15 mouse cellular contexts compared by ENCODE assay signal in genomic region chr2:97361235-97361634, GRCm38 (mm10).
"Had no signal": no experiment of that assay in that cellular context is flagged by ENCODE, and none has a peak within 500 bp of the region (broad histone marks: within the 10 kb centered on the region; RNA-seq: fewer than 3 reads in every experiment).

No protein-coding gene starts in this region.

- H3K9me3 ChIP-seq: neural tube, embryonic 15.5 days; stomach, embryonic 15.5 days had no signal

- H3K9ac ChIP-seq: neural tube, embryonic 15.5 days; stomach, embryonic 15.5 days had no signal

- H3K4me1 ChIP-seq: neural tube, embryonic 15.5 days; stomach, embryonic 15.5 days had no signal

- H3K4me3 ChIP-seq: neural tube, embryonic 15.5 days; stomach, embryonic 15.5 days had no signal

- DNase-seq: retina, postnatal 1 day; right cerebral cortex, adult 18-20 months; right cerebral cortex, postnatal 14 days; right cerebral cortex, postnatal 25 days; right cerebral cortex, postnatal 4 days; spleen, adult 18-20 months; thymus, adult 18-20 months; thymus, adult 2 months; thymus, postnatal 14 days; thymus, postnatal 25 days; thymus, postnatal 36 days; thymus, postnatal 4 days had no signal

- H3K4me2 ChIP-seq: neural tube, embryonic 15.5 days; stomach, embryonic 15.5 days had no signal

- H3K27ac ChIP-seq: neural tube, embryonic 15.5 days; stomach, embryonic 15.5 days; stomach, postnatal 0 days had no signal

- H3K36me3 ChIP-seq: neural tube, embryonic 15.5 days; stomach, embryonic 15.5 days had no signal

- H3K27me3 ChIP-seq: neural tube, embryonic 15.5 days; stomach, embryonic 15.5 days had no signal
